Mouse (Mus musculus): ENCODE data around the gene Gm9780.
A peak's percentile ranks its signal among the peaks of the same experiment; 100 is the strongest.
"Not testable (repeated sequence)": the region's sequence is repeated elsewhere in the genome, so short reads cannot be mapped to it uniquely, and the experiment has no call there.

Gm9780 gene

GRCm38 (mm10) chr14:26042611-26043010, at the start of gene Gm9780:
Gene Gm9780 (minus strand): TSS chr14:26042711.
- DNase-seq = not testable (repeated sequence)

GRCm38 (mm10) chr14:26081997-26082396, 39.5 kb upstream of the Gm9780 start, which contains the start of gene Cphx3:
Gene Cphx3 (plus strand): TSS chr14:26082297.
- DNase-seq = not testable (repeated sequence)

GRCm38 (mm10) chr14:26081216-26081615, 38.7 kb upstream of the Gm9780 start, which contains the start of gene Cphx2:
Gene Cphx2 (plus strand): TSS chr14:26081516.
- not testable (repeated sequence) for DNase-seq

DNA sequence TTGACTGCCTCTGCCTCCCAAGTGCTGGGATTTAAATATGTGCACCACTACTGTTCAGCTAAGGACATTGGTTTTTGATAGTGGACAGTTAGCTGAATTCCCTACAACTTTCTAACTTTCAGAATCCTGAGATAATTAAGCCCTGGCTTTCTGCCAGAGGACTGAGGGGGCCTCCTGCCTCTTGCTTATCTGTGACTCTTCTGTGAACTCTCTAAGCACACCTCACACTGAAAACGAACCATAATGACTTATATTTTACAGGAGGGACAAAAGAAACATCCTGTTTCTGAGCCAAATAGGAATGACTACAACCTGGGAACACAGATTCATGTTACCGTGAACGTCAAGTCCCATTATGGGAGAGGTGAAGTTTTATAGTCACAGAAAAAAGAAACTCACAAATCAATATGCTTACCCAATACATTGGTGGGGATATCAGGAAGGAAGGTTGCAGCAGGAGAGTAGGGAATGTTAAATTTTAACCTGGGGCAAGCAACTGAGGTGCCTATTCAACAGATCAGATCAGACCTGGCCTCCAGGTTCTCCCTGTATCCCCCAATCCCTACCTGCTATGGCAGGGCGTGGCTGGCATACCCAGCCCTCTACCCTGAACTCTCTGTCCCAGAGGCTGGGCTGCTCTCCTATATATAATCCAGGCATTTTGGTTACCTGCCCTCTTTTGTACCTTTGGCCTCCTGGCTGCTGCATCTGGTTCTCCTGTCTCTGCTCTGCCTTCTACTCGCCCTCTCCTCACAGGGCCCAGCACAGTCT, 34.3 kb upstream of the Gm9780 start:
- not testable (repeated sequence) for DNase-seq

GRCm38 (mm10) chr14:26067325-26067633, 24.8 kb upstream of the Gm9780 start, which contains the start of gene Tmem254c:
Gene Tmem254c (minus strand): TSS chr14:26067355.
- not testable (repeated sequence) for DNase-seq

- not testable (repeated sequence) for DNase-seq
These were observed 24.2 kb upstream of the Gm9780 start for GRCm38 (mm10) chr14:26066574-26067324.

DNA sequence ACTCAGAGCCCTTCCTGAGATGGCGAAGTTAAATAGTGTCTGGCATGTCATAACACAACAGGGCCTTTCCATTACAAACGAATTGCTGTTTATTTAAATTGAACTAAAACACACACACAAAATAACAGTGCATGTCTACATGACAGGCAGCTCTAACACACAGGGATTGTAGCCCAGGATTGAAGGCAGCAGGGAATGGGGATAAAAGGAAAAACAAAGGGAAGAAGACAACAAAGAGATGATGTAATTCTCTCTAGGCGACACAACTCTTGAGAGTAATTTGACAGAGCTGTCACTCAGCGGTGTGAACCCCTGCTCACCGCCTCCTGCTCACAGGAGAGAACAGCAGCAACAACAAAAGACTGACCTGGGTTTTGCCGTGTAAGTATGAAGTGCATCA, 16.9 kb upstream of the Gm9780 start:
- not testable (repeated sequence) for DNase-seq

- DNase-seq = not testable (repeated sequence)
These were observed 15.7 kb upstream of the Gm9780 start for GRCm38 (mm10) chr14:26058184-26058583.

- DNase-seq = not testable (repeated sequence)
These were observed 6.3 kb upstream of the Gm9780 start for GRCm38 (mm10) chr14:26048767-26049166.

DNA sequence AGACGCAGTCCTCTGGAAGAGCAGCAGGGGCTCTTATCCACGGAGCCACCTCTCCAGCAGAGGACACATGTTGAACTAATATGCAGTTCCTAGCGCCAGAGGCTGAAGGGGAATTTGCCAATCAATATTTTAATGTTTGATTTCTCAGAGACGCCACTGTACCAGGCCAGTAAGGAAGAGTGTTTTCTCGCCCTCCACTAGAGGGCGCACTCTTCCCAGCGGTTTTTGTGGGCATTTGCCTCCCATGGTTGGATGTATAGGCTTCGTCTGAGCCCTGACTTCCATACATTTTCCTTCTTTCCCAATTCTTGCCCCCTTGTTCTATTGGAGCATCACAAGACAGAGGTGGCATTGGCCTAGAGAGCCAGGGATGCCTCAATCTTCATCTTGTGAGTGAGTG, 4.5 kb upstream of the Gm9780 start:
- DNase-seq = not testable (repeated sequence)

DNA sequence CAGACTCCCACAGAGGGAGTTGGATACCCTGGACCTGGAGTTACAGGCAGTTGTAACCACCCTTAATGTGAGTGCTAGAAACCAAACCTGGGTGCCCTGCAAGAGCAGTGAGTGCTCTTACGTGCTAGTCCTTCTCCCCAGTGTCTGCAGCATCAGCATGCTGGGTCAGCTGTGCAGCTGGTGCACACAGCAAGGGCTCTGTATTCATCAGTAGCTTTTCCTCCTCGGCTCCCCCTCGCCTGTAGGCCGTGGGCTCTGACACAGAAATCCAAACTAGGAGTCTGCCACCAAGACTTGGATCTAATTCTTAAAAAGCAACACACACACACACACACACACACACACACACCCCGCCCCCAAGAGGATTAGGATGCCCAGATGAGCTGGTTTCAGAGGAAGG, 2.5 kb upstream of the Gm9780 start:
- DNase-seq = not testable (repeated sequence)

GRCm38 (mm10) chr14:26035439-26035838, 7.1 kb downstream of the Gm9780 start:
- not testable (repeated sequence) for DNase-seq

GRCm38 (mm10) chr14:26034364-26034763, 8.1 kb downstream of the Gm9780 start:
- DNase-seq = not testable (repeated sequence)

DNA sequence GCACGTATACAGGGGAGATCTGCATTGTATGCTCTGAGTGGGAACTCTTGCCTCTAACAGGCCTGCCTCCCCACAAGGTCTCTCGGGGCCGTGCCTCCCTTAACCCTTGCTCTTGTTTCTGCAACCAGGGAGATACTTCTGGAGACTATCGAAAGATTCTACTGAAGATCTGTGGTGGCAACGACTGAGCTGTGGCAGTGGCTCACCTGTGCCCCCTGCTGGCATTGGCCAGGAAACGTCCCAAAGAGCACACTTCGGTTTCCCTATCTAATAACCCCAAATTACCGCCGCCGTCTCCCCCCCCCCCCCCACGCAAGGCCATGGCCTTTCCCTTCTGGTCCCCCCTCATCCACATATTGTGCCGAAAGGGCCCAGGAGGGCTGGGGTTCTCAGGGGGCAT, 16.9 kb downstream of the Gm9780 start:
- not testable (repeated sequence) for DNase-seq

GRCm38 (mm10) chr14:26022831-26023230, 19.7 kb downstream of the Gm9780 start:
- DNase-seq = not testable (repeated sequence)

DNA sequence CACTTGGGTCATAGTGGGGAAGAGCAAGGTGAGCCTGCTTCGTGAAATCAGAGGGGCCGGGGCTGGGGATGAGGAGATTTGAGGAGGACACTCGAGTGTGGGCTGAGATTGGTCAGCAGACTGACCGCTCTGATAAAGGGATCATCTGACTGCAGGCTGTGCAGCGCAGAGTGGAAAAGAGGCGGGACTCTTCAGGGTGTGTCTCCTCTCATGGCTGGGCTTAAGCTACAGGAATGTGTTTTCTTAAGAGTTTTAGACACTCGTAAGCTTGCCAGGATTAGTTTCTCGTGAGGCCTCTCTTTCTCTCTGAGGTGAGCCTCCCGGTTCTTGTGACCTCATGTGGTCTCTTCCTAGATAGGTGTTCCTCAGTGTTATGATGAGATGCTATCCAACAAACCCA, 21.0 kb downstream of the Gm9780 start:
- DNase-seq = not testable (repeated sequence)

DNA sequence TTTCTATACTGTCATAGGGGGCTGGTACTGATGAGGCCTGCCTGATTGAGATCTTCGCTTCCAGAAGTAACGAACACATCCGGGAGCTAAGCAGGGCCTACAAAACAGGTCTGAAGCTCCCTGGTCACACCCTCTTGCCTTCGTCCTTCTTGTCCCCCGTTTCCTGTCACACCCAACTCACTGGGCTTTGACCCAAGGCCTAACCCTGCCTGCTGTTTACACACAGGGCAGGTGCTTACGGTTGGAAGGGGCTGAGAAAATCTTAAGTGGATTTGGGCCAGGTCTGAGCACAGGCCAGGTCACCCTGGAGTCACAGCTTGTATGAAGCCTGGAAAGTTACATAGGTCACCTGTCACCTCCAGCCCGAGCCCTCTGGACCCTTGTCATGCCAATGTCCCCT, 26.1 kb downstream of the Gm9780 start:
- DNase-seq = not testable (repeated sequence)

DNA sequence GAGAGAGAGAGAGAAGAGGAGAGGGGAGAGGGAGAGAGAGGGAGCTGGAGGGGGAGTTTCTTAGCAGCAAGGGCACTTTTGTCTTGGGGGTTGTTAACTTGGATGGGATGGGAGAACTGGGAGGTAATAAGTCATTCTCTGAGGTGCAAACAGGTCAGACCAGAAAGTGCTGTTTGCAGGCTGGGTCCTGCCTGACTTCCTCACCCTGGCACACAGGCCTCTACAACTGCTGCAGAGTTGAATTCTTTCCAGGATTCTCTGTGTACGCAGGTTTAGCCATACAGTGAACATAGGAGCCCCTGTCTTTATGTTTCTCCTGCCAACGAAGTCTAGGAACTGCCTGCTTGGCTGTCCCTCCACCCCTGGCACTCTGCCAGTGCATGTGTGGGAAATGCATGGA, 35.0 kb downstream of the Gm9780 start:
- not testable (repeated sequence) for DNase-seq

- DNase-seq = peak; percentile 7 to 11
These were observed 60.6 kb downstream of the Gm9780 start for GRCm38 (mm10) chr14:25981880-25982279.

DNA sequence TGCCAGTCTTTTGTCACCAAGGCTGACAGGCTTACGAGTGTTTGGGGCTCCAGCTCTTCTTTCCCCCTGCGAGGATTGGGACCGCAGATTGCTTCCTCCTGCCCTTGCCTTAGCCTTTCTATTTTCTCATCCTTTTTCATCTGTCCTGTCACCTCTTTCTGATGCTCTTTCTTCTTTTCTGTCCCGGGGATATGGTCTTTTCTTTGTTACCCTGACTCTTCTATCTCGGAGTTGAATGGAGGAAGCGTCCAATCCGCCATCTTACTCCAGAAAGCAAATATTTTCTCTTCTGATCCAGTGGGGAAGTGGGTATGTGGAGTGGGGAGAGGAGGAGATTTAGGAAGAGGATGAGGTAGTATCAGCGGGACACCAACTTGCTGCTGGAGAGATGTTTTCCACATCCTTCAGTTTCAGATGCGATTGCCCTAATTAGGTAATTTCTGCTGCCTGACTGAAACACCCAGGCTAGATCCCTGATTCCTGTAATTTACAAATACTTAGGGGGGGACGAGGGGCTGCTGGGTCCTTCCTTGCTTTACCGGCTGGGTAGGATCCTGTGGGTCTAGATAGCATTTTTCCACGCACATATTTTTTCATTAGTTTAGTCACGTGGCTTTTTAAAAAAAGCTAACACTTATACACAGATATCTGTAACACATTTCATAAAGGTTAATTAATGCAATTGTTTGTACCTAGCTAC, 63.1 kb downstream of the Gm9780 start:
- DNase-seq = not testable (repeated sequence)

DNA sequence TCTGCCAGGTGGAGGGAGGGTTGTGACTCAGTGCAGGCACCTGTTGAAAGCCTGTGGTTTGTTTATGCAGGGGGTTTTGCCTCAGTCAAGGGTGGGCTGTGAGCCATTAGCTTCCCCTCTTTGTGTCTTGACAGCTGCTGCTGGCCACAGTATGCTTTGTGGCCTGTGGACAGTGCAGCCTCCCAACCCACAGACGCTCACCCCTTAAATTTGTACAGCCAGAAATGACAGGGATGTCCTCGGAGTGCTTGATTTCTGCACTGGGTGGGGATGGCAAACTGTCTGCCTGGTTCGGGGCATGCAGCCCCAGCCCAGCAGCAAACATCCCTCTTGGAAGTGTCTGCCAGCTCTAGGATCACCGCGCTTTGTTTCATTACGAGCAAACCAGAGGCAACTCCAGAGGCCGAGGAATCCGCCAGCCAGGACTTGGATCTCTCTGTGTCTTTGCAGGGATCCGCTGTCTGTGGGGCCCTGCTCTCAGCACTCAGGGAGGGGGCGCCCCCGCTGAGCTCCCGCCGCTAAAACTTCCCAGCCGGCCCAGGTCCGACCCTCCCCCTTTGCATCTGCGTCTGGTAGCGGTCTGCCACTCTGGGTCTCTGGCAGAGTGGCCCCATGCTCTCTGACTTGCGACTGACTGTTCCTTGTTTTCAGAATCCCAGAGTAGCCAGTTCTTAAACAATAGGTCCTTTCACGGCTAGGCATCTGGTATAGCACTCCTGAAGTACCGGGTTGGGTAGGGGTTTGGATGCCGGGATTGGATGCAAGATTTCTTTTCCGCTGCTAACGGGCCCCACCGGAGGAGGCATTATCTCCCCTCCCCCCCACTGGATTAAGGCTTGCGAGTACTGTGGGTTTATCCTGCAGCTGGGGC, 63.9 kb downstream of the Gm9780 start, which contains the start of gene Duxbl1:
Gene Duxbl1, plus strand, starts transcription at position 207 of the 871 bp plus-strand sequence.
- DNase-seq = not testable (repeated sequence)
